Mouse (Mus musculus): ENCODE measurements around the gene Thrap3. TPM values are rescaled to one million over a fixed set of nuclear protein-coding genes. Genes with fewer than 3 reads are reported as not detected.
A peak's percentile ranks its signal among the peaks of the same experiment; 100 is the strongest.

Gene Thrap3
- total RNA-seq (2021), result 100 to 1,000 TPM; 142 to 149 TPM
- long read RNA-seq, experiment 1, full-length matches to known transcripts, result 5 of 14 reads
- long read RNA-seq, experiment 1, partial matches to known transcripts, result 2 of 14 reads
- long read RNA-seq, experiment 1, other reads (novel, unspliced or antisense), result 7 of 14 reads
- long read RNA-seq, experiment 2, full-length matches to known transcripts, result 6 of 12 reads
- long read RNA-seq, experiment 2, partial matches to known transcripts, result 0 of 12 reads
- long read RNA-seq, experiment 2, other reads (novel, unspliced or antisense), result 6 of 12 reads

DNA sequence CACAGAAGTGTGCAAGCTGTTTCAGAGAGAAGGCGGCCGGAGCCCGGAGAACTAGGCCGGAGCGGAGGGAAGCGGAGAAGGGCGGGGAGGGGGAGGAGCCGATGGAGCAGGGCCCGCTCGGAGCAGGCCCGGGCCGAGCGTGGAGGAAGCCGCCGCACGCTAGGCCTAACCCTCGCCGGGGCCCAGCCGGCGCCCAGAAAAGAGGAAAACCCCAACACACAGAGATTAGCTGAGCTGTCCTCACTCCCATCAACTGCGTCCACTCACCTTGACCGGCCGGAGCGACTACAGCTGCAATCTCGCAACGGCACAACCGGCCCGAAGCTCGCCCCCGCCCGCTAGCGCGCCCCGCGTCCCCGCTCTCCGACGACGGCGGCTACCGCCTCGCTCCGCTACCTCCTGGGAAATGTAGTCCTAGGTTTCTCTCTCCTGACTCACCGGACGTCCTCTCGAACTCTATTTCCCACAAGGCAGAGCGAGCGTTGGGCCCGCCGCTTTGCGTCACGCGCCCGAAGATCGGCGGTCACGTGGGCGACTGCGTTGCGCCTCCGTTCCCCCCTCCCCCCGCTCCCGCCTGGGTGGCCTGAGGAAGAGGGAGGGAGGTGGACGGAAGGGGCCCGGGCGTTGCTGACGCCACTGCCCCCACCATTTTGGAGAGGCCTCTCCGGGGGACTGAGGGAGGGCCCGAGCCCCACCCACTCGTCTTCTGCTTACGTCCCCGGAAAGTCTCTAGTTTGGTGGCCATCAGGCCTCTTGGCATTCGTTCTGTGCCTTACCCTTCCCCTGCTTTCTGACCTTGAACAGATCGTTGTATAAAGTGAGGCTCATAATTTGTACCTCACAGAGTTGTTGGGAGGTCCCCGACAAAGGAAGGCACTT is at the start of gene Thrap3:
Thrap3 (minus strand) TSS at position 458 of the 879 bp plus-strand sequence.
- peak; percentile 97 to 99 for DNase-seq (ENCODE audit: low spot score in 2 of 2)

DNA sequence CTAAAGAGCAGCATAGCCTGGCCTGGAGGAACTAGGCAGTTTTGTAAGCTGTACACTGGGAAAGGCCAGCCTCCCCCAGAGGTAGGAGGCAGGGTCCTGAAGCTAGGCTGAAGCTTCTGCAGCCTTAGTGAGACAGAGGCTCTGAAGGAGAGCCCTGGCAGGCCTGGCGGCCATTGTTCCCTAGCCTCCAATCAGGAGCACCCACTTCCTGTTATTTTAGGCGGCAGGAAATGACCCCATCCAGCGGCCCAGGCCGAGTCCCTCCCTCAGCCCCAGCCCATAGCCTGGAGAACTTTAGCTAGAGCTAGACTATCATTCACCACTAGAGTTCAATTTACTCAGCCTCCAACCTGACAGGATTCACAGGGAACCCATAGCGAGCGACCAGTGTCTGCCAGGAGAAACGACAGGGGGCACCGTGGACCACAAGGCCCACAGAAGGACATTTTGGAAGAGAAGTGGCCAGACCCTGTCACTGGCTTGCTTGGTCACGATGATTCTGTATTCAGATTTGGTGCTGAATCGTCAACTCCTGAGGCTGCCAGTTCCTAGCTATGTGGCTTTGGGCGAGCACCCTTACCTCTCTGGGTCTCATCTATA is 49.2 kb upstream of the Thrap3 start:
- no peak for DNase-seq (ENCODE audit: low spot score in 2 of 2)

DNA sequence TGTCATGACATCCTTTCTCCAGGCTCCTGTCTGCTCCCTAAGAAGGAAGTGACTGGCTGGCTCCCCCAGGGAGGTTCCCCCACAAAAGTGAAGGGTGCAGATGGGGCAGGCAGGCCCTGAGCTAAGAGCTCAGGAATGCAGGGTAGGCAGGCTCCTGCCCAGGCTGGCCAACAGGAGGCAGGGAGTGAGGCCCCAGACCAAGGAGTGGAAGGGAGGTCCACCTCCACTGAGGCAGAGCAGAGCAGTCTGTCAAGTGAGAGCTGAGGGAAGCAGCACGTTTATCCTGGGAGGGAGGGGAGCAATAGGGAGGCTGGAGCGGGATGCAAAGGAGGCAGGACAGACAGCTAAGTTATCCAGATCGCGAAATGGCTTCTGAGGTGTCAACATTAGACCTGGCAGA is 48.1 kb upstream of the Thrap3 start:
- no peak for DNase-seq (ENCODE audit: low spot score in 2 of 2)

DNA sequence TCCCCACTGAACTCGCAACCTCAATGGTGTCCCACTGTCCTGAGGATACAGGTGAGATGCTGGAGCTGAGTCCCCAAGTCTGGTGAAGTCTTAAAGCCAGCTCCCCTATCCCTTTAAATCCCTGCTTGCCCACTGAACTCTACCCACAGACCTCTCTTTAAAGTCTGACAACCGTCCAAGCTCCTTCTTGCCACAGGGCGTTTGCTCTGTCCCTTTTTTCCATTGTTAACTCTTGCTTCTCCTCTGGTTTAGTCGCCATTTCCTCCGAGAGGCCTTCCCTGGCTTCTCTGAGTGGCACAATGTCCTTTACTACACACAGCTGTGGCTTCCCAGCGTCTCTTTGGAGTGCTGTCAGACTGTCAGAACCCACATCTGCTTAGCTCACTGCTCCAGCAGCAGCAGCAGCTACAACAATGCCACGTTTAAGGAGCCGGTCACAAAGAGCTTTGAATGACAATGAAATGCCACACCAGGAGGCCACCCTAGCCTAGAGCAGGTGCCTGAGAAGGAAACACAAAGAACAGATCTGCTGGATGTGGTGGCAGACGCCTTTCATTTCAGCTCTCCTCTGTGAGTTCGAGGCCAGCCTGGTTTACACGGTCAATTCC is 45.8 kb upstream of the Thrap3 start:
- no peak for DNase-seq (ENCODE audit: low spot score in 2 of 2)

DNA sequence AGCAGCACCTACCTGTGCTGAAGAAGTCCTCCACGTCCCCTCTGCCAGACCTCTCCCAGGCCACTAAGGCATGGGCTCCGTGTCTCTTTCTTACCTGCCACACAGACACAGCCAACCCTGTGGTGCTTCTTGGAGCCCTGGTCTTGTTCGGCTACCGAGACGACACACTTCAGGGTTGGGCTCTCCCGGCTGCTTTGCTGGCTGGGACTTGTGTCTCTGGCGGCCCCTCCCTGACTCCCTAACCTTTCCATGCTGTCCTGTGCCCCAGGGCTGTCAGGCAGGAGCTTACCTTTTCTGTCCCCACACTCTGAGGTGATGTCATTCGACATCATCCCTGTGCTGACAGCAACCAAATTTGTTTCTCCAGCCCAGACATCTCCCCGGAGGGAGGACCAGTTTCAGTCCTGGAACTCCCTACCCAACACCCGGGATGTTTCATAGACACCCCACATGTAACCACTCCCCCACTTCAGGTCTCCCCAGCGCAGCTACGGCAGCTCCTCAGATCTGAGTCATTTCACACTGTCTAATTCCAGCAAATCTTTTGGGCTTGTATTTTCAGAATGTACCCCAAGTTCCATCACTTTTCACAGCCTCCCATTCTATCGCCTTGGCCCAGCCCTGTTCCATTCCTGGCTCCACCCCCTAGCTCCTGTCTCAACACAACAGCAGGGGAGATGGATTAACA is 43.8 kb upstream of the Thrap3 start:
- no peak for DNase-seq (ENCODE audit: low spot score in 2 of 2)

DNA sequence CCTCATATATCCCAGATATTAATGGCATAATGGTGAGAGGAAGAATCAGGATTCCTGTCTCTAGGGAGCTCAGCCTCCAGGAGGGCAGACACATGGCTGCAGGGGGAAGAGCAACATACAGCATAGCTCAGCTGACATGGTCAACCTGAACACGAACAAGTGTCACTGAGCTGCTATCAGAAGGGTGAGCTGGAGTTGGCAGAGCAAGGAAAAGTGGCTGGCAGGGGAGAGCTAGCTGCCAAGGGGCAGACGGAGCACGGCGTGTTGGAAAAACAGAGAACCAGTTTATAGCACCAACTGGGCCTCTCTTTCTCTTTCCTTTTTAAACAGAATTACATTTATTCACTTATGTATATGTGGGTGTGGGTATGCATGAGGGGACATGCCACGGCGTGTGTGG is 40.0 kb upstream of the Thrap3 start:
- no peak for DNase-seq (ENCODE audit: low spot score in 2 of 2)

DNA sequence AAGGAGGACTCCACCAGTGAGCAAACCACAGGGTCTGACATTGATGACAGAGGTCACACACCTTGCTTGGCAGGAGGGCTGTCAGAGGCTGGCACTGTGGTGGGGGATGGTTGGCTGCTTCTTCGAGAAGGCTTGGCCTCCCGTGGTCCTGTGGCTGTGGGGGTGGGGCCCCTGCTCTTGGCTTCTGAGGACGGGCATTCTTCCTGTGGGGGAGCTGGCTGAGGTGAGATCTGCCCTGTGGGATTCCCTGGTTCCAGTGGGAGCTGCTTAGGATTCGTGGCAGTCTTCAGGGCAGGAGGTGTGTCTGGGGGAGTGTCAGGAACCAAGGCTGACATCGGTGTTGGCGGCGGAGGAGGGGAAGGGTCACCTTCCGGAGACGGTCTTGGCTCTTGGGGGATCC is 39.4 kb upstream of the Thrap3 start:
- no peak for DNase-seq (ENCODE audit: low spot score in 2 of 2)

DNA sequence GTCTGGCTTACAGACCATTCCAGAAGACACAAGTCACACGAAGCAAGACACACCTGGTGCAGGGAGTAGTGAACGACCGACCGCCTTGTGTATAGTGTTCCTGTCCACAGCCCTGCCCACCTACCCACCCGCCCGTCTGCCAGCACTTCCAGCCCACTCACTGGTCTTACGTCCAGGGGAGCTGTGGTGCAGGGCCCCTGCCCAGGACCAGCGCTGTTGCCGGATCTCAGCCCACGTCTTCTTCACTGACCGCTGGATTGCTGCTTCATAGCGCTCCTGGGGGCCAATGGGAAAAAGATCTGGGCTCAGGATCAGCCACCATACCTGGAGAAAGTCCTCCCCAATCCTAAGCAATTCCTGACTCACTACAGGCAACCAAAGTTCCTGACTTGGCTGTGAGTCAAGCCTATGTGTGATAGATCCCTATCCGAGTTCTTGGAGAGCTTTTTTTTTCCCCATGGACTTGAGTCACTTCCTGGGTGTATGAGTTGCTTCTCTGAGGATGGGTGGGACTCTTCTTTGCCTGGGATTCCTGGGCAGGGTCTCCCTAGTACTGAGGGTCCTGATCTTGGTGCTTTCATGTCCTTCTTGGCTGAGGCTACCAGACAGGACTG is 37.4 kb upstream of the Thrap3 start:
- no peak for DNase-seq (ENCODE audit: low spot score in 2 of 2)

DNA sequence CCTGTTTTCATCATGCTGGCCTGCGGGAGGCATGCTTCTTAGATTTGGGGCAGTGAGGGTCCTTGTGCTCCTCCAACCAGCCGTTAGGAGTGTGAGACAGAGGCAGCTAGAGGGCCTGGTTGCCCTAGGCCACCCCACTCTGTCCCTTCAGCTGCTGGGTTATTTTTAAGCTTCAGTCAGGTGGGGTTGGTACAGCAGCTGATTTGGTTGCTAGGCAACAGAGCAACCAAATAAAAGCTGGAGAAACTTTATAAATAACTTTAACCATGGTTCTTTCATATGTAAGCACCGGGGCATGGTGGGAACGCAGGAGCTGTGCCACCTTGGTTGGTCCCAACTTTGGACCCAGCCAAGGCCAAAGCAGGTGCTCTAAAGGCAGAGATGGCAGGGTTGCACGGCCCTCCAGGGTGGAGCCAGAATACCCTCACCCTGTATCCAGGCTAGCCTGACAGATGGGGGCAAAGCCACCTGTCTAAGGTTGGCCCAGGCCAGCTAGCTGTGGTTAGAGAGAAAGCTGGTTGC is 35.2 kb upstream of the Thrap3 start:
- DNase-seq (ENCODE audit: low spot score in 2 of 2), result no peak

DNA sequence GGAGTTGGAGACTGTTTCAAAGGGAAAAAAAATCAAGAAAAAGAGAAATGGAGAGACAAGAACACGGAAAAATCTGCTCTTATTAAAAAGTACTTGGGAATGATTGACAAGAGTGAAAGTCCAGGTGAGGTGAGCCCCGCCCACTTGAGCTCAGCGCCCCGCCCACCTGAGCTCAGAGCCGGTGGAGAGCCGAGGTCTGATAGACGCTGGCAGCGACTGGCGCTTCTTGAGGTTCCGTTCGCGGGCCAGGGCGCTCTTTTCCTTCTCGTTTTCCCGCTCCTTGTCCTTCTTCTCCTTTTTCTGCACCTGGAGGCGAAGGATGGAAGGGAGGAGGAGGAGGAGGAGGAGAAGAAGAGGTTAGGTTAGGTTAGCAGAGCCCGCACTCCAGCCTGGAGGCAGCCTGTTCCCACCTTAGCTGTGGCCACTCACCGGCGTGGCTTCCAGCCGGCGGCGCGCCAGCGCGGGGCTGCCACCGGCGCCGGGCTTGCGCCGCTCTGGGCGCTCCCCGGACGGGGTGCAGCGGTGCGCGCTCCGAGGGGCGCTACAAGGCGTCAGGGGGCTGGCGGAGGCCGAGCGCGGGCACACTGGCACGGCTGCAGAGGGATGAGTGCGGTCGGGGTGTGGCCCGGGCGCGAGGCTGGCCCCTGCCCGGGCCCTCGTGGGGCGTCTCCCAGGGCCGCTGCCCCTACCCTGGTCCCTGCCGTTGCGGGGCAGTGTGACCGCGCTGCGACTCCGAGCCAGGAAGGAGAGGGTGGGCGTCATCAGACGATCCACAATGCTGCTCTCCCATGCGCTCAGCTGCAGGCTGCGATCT is 34.1 kb upstream of the Thrap3 start:
- DNase-seq (ENCODE audit: low spot score in 2 of 2), result no peak

DNA sequence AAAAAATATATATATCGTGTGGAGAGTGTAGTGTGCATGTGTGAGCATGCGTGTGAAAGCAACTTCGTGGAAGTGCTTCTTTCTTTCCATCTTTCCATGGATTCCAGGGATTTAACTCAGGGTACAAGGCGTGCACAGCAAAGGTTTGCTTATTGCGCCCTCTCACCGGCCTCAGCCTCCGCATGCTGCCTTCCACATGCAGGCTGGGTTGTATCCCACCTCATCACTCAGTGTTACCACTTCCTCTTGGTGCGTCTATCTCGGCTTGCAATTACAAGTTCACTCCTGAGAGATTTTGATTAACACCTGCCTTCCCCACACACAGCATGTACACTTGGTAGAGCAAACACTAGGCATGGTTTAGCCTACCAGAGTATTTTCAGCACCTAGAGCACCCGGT is 32.6 kb upstream of the Thrap3 start:
- DNase-seq (ENCODE audit: low spot score in 2 of 2), result no peak

DNA sequence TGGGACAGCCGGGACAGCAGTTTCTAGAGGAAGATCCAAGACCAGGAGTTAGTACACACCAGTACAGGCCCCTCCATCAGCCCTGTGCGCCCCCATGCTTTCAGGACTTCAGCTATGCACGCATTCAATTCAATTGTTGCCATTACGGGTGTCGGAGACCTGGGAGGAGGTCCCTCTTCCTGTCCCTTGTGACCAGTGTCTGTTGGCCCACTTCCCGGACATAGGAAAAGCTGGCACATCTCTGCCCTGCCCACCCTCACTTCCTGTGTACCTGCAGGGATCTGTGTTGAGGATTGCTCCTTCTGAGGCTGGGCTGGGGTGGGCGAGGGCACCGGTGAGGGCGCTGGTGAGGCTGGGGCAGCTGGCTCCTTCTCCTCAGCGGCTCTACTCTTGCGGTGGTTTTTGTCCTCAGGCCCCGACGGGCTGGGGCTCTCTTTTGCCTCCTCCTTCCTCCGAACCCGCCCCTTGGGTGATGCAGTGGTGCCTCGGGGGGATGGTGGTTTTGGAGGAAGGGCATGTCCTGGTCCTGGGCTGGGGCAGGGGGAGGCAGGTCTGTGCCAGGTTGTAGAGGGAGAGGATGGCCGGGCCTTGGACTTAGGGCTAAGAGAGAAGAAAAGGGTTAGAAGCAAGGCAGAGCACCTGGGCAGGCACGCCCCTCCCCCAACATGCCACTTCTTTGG is 32.1 kb upstream of the Thrap3 start:
- no peak for DNase-seq (ENCODE audit: low spot score in 2 of 2)

DNA sequence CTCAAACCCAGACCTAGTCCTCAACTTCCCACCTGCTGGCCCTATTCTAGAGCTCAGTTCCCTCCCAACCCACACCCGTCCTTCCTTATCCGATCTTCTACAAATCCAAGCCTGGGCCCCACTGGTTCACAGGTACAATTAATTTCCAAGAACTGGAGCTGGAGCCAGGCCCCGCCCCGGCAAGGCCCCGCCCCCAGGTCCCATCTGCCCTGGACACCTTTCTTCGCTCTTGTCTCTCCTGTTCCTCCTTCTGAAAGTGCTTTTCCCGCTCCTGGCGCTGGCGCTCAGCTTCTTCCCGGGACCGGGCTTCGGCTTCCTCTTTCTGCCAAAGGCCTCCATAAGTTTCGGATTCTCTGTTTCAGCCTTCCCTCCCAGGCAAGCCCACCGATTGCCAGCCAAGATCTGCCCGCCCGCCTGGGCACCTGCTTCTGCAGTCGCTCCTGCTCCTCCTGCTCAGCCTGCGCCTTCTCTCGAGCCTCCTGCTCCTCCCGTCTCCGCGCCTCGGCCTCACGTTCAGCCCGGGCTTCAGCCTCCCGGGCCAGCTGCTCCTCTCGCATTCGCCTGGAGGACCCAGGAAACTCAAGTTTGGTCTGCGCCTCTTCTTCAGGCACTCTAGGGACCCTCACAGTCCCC is 31.2 kb upstream of the Thrap3 start:
- DNase-seq (ENCODE audit: low spot score in 2 of 2), result no peak

DNA sequence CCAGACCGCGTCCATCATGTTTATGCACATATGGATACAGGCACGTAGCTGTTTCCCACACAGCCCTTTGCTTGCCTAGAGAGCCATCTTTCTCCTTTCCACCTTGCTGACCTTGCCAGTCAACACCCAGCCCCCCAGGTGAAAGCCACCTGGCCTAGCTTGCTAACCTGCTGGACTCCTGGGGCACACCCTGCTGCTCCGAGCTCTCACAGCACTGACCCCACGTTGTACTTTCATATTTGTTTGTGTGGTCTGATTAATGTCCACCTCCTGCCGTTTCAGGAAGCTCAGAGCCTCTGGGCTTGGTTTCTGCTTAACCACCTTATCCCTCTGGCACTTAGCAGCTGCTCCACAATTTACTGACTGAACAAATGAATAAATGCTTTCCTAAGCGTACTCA is 27.3 kb upstream of the Thrap3 start:
- DNase-seq (ENCODE audit: low spot score in 2 of 2), result no peak

DNA sequence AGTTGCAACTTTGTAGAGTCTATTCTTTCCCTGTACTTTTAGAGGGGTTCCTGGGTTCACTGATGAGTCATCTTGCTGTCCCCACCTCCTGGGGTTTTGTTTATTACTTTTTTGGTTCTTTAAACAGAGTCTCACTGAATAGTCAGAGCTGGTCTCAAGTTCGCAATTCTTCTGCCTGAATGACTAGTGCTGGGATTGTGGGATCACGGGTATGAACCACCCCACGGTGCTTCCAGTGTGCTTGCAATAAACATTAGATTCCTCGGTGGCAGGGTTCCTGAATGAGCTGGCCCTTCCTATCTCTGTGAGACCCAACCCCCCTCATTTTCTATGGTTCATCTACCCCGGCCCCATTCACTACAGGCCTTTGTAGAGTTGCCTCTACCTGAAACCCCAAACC is 25.6 kb upstream of the Thrap3 start:
- no peak for DNase-seq (ENCODE audit: low spot score in 2 of 2)

DNA sequence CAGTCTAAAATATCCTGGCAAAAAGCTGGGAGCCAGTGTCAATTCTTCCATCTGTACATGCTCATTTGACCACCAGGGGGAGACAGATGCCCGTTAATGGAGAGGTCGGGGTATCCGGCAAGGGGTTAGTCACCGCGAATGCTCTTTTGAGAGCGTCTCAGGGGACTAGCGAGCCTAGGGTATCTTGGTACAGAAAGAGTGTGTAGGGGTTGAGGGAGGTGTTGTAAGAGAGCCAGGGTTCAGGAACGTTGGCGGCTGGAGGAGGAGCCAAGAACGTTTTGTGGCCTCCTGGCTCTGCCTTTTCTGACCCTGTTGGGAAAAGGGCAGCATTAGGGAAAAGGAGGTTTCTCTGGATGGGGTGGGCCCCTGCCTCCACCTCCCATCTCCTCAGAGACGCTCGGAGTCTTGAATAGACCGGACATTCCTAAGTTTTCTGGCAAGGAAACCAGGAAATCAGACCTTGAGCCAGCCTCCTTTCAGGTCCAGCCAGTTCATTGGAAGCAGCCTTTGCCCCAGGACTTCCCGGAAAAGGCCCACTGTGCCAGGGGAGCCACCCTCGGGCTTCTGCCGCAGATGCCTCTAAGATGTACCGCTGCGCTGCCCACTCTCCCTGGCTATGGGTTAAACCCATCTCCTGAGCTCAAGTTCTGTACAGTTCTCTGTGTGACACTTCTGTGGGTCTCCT is 24.7 kb upstream of the Thrap3 start:
- peak; percentile 87 to 93 for DNase-seq (ENCODE audit: low spot score in 2 of 2)

DNA sequence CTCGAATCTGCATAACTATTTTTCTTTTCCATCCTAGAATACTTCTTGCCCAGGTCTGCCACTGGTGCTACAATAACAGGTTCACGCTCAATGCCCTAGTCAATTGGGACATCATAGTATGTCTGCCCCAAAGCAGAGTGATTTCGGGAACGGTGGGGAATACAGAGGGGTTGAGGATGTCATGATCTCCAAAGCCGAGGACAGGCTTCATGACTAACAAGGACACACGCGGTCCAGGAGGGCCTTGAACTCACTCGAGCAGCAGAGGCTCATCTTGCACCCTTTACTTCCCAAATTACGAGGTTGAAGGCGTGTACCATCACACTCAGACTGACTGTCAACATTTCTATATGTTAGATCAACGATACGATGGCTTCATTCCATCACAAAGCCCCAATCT is 24.1 kb upstream of the Thrap3 start:
- DNase-seq (ENCODE audit: low spot score in 2 of 2), result no peak

DNA sequence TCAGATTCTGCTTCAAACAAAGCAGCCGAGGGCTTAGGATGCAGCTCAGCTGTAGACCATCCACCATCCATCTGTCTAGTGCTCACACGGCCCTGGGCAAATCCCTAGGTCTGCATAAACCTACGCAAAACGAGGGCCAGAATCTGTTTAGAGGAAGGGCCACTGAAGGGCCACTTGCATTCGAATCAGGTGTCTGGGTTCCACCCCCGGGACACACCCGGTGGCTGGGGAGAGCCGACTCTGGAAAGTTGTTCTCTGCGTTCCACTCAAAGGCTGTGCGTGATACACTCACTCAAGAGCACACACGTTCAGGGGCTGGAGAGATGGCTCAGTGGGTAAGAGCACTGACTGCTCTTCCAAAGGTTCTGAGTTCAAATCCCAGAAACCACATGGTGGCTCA is 20.1 kb upstream of the Thrap3 start:
- no peak for DNase-seq (ENCODE audit: low spot score in 2 of 2)
